Mouse (Mus musculus): ENCODE results near the gene Pax5.

Gene Pax5

GRCm38 (mm10) chr4:44498156-44498555 is 212.1 kb downstream of the Pax5 start:
- POLR2A ChIA-PET: interaction anchor here in 2 of 4 experiments (0.6 to 1.6 kb wide), 2 partner anchors 11 to 14 kb away, joined by 3 to 4 read pairs; no protein-coding TSS in a partner anchor
- CTCF ChIA-PET: interaction anchor here in 1 of 4 experiments (0.5 kb wide), 1 partner anchor 59 kb away, joined by 4 read pairs; no protein-coding TSS in a partner anchor

- ChIA-PET POLR2A (interaction anchor here in 1 of 4 experiments (1.0 kb wide), 1 partner anchor 13 kb away, joined by 4 read pairs; no protein-coding TSS in a partner anchor), CTCF (interaction anchor here in 1 of 4 experiments (0.6 kb wide), 1 partner anchor 66 kb away, joined by 3 read pairs; no protein-coding TSS in a partner anchor)
Measured at GRCm38 (mm10) chr4:44495836-44496235, 214.5 kb downstream of the Pax5 start.

GRCm38 (mm10) chr4:44493756-44494155 is 216.5 kb downstream of the Pax5 start:
- CTCF ChIA-PET: interaction anchor here in 2 of 4 experiments (0.7 to 1.1 kb wide), 2 partner anchors 30 to 91 kb away, joined by 3 read pairs; no protein-coding TSS in a partner anchor

GRCm38 (mm10) chr4:44490872-44491271 is 219.4 kb downstream of the Pax5 start:
- CTCF ChIA-PET: no interaction called here
- POLR2A ChIA-PET: interaction anchor here in 1 of 4 experiments (0.9 kb wide), 1 partner anchor 13 kb away, joined by 3 read pairs; no protein-coding TSS in a partner anchor

More at GRCm38 (mm10) chr4:44493756-44494155, 216.5 kb downstream of the Pax5 start:
- POLR2A ChIA-PET: interaction anchor here in 2 of 4 experiments (0.7 to 1.3 kb wide), 2 partner anchors 20 to 41 kb away, joined by 3 read pairs; no protein-coding TSS in a partner anchor

GRCm38 (mm10) chr4:44488702-44489101 is 221.6 kb downstream of the Pax5 start:
- CTCF ChIA-PET: no interaction called here
- POLR2A ChIA-PET: interaction anchor here in 1 of 4 experiments (0.5 to 0.7 kb wide), 2 partner anchors 128 to 451 kb away, joined by 4 to 7 read pairs; no protein-coding TSS in a partner anchor

GRCm38 (mm10) chr4:44488219-44488618 is 222.1 kb downstream of the Pax5 start:
- POLR2A ChIA-PET: no interaction called here
- CTCF ChIA-PET: interaction anchor here in 1 of 4 experiments (0.6 kb wide), 1 partner anchor 250 kb away, joined by 4 read pairs; no protein-coding TSS in a partner anchor

- ChIA-PET POLR2A (interaction anchor here in 1 of 4 experiments (0.6 to 0.9 kb wide), 3 partner anchors 9 to 18 kb away, joined by 3 to 4 read pairs (median 3); no protein-coding TSS in a partner anchor), CTCF (interaction anchor here in 1 of 4 experiments (0.7 kb wide), 1 partner anchor 186 kb away, joined by 6 read pairs; no protein-coding TSS in a partner anchor)
Measured at GRCm38 (mm10) chr4:44482851-44483250, 227.4 kb downstream of the Pax5 start.

GRCm38 (mm10) chr4:44479755-44480154 is 230.5 kb downstream of the Pax5 start:
- ChIA-PET CTCF (interaction anchor here (0.6 to 1.7 kb wide), 15 partner anchors 11 to 189 kb away, joined by 3 to 14 read pairs (median 3); no protein-coding TSS in a partner anchor), POLR2A (interaction anchor here in 2 of 4 experiments (0.6 to 1.0 kb wide), 2 partner anchors 190 to 311 kb away, joined by 3 read pairs; no protein-coding TSS in a partner anchor)
